Mouse (Mus musculus): ENCODE measurements around the gene Kcnh1. TPM values are rescaled to one million over a fixed set of nuclear protein-coding genes. Genes with fewer than 3 reads are reported as not detected.
A peak's percentile ranks its signal among the peaks of the same experiment; 100 is the strongest.

Kcnh1 gene
- polyA plus RNA-seq, 1 experiment from 2014 or later: 0.89 TPM

- no peak overlapping the region for H3K4me2 ChIP-seq
- no peak overlapping the region for H3K27ac ChIP-seq
- H3K4me1 ChIP-seq: no peaks in the 10 kb centered on the region
- H3K9me3 ChIP-seq: no peaks in the 10 kb centered on the region
- H3K9ac ChIP-seq: no peak overlapping the region
- no peak overlapping the region for H3K4me3 ChIP-seq (replicated peaks)
- no peaks in the 10 kb centered on the region for H3K36me3 ChIP-seq
- no peaks in the 10 kb centered on the region for H3K27me3 ChIP-seq (replicated peaks)
- ATAC-seq (ENCODE audit: insufficient read depth, low FRiP score, low read depth): no peak
Measured at GRCm38 (mm10) chr1:192387624-192388023, 197.1 kb downstream of the Kcnh1 start.

GRCm38 (mm10) chr1:192391041-192391440 lies 200.5 kb downstream of the Kcnh1 start:
- ATAC-seq (ENCODE audit: insufficient read depth, low FRiP score, low read depth): no peak
- Histone ChIP-seq H3K4me1 (no peaks in the 10 kb centered on the region), H3K4me3 (replicated peaks) (no peak overlapping the region), H3K9ac (no peak overlapping the region), H3K9me3 (no peaks in the 10 kb centered on the region), H3K36me3 (no peaks in the 10 kb centered on the region), H3K27ac (no peak overlapping the region), H3K27me3 (replicated peaks) (no peaks in the 10 kb centered on the region), H3K4me2 (no peak overlapping the region)
- 71% methylated on average over 7 of the region's 7 CpGs for WGBS

- Histone ChIP-seq H3K4me2 (no peak overlapping the region), H3K27me3 (replicated peaks) (no peaks in the 10 kb centered on the region)
Measured at GRCm38 (mm10) chr1:192392232-192392631, 201.7 kb downstream of the Kcnh1 start.

GRCm38 (mm10) chr1:192399667-192400490 lies 209.3 kb downstream of the Kcnh1 start:
- H3K4me1 ChIP-seq: no peaks in the 10 kb centered on the region
- H3K27ac ChIP-seq: no peak overlapping the region
- no peak overlapping the region for H3K4me3 ChIP-seq (replicated peaks)
- no peak overlapping the region for H3K4me2 ChIP-seq
- no peak for ATAC-seq (ENCODE audit: insufficient read depth, low FRiP score, low read depth)
- H3K9ac ChIP-seq: no peak overlapping the region
- H3K27me3 ChIP-seq (replicated peaks): no peaks in the 10 kb centered on the region
- H3K9me3 ChIP-seq: no peaks in the 10 kb centered on the region
- 72% methylated on average over 14 of the region's 14 CpGs for WGBS
- no peaks in the 10 kb centered on the region for H3K36me3 ChIP-seq

More at GRCm38 (mm10) chr1:192392232-192392631, 201.7 kb downstream of the Kcnh1 start:
- WGBS: 58% methylated on average over 2 of the region's 2 CpGs
- H3K36me3 ChIP-seq: no peaks in the 10 kb centered on the region
- H3K4me3 ChIP-seq (replicated peaks): no peak overlapping the region
- no peak overlapping the region for H3K27ac ChIP-seq
- no peak overlapping the region for H3K9ac ChIP-seq
- no peaks in the 10 kb centered on the region for H3K4me1 ChIP-seq
- no peaks in the 10 kb centered on the region for H3K9me3 ChIP-seq
- no peak for ATAC-seq (ENCODE audit: insufficient read depth, low FRiP score, low read depth)

- no peak overlapping the region for H3K27ac ChIP-seq
- no peaks in the 10 kb centered on the region for H3K27me3 ChIP-seq (replicated peaks)
- 36% methylated on average over 4 of the region's 4 CpGs for WGBS
- H3K4me3 ChIP-seq (replicated peaks): no peak overlapping the region
- H3K36me3 ChIP-seq: no peaks in the 10 kb centered on the region
- H3K4me2 ChIP-seq: no peak overlapping the region
- no peaks in the 10 kb centered on the region for H3K9me3 ChIP-seq
- H3K9ac ChIP-seq: no peak overlapping the region
- no peaks in the 10 kb centered on the region for H3K4me1 ChIP-seq
- ATAC-seq (ENCODE audit: insufficient read depth, low FRiP score, low read depth): peak; percentile 60; the same call in 1 of the 2 replicates
Measured at GRCm38 (mm10) chr1:192400991-192401390, 210.4 kb downstream of the Kcnh1 start.

- Histone ChIP-seq H3K27ac (no peak overlapping the region), H3K4me1 (no peaks in the 10 kb centered on the region), H3K9me3 (no peaks in the 10 kb centered on the region), H3K4me2 (no peak overlapping the region), H3K9ac (no peak overlapping the region), H3K36me3 (no peaks in the 10 kb centered on the region), H3K27me3 (replicated peaks) (no peaks in the 10 kb centered on the region), H3K4me3 (replicated peaks) (no peak overlapping the region)
- 83% methylated on average over 8 of the region's 8 CpGs for WGBS
- ATAC-seq (ENCODE audit: insufficient read depth, low FRiP score, low read depth): no peak
Measured at GRCm38 (mm10) chr1:192402911-192403704, 212.5 kb downstream of the Kcnh1 start.

- 88% methylated on average over 4 of the region's 4 CpGs for WGBS
- no peak overlapping the region for H3K27ac ChIP-seq
- no peak overlapping the region for H3K4me3 ChIP-seq (replicated peaks)
- H3K4me2 ChIP-seq: no peak overlapping the region
- H3K27me3 ChIP-seq (replicated peaks): no peaks in the 10 kb centered on the region
- H3K36me3 ChIP-seq: no peaks in the 10 kb centered on the region
- no peak for ATAC-seq (ENCODE audit: insufficient read depth, low FRiP score, low read depth)
- H3K4me1 ChIP-seq: no peaks in the 10 kb centered on the region
- no peak overlapping the region for H3K9ac ChIP-seq
- H3K9me3 ChIP-seq: no peaks in the 10 kb centered on the region
Measured at GRCm38 (mm10) chr1:192405136-192405535, 214.6 kb downstream of the Kcnh1 start.

GRCm38 (mm10) chr1:192406589-192406988 lies 216.0 kb downstream of the Kcnh1 start:
- H3K9ac ChIP-seq: no peak overlapping the region
- ATAC-seq (ENCODE audit: insufficient read depth, low FRiP score, low read depth): no peak
- no peaks in the 10 kb centered on the region for H3K4me1 ChIP-seq
- H3K4me2 ChIP-seq: no peak overlapping the region
- 82% methylated on average over 5 of the region's 5 CpGs for WGBS
- no peaks in the 10 kb centered on the region for H3K27me3 ChIP-seq (replicated peaks)
- no peaks in the 10 kb centered on the region for H3K9me3 ChIP-seq
- no peaks in the 10 kb centered on the region for H3K36me3 ChIP-seq
- H3K4me3 ChIP-seq (replicated peaks): no peak overlapping the region
- no peak overlapping the region for H3K27ac ChIP-seq

GRCm38 (mm10) chr1:192415813-192416212 lies 225.2 kb downstream of the Kcnh1 start:
- ATAC-seq (ENCODE audit: insufficient read depth, low FRiP score, low read depth): no peak
- Histone ChIP-seq H3K4me2 (no peak overlapping the region), H3K9me3 (no peaks in the 10 kb centered on the region), H3K9ac (no peak overlapping the region), H3K27ac (no peak overlapping the region), H3K27me3 (replicated peaks) (no peaks in the 10 kb centered on the region), H3K36me3 (no peaks in the 10 kb centered on the region), H3K4me1 (no peaks in the 10 kb centered on the region), H3K4me3 (replicated peaks) (no peak overlapping the region)
- WGBS: 58% methylated on average over 3 of the region's 3 CpGs

GRCm38 (mm10) chr1:192416241-192416821 lies 225.8 kb downstream of the Kcnh1 start:
- Histone ChIP-seq H3K27me3 (replicated peaks) (no peaks in the 10 kb centered on the region), H3K9me3 (no peaks in the 10 kb centered on the region), H3K27ac (no peak overlapping the region), H3K36me3 (no peaks in the 10 kb centered on the region), H3K9ac (no peak overlapping the region), H3K4me3 (replicated peaks) (no peak overlapping the region), H3K4me1 (no peaks in the 10 kb centered on the region), H3K4me2 (no peak overlapping the region)
- WGBS: 80% methylated on average over 9 of the region's 9 CpGs
- ATAC-seq (ENCODE audit: insufficient read depth, low FRiP score, low read depth): no peak

GRCm38 (mm10) chr1:192419176-192419575 lies 228.6 kb downstream of the Kcnh1 start:
- no peak overlapping the region for H3K9ac ChIP-seq
- H3K36me3 ChIP-seq: no peaks in the 10 kb centered on the region
- H3K27me3 ChIP-seq (replicated peaks): no peaks in the 10 kb centered on the region
- ATAC-seq (ENCODE audit: insufficient read depth, low FRiP score, low read depth): no peak
- H3K4me2 ChIP-seq: no peak overlapping the region
- H3K4me1 ChIP-seq: no peaks in the 10 kb centered on the region
- 74% methylated on average over 5 of the region's 5 CpGs for WGBS
- no peak overlapping the region for H3K4me3 ChIP-seq (replicated peaks)
- no peak overlapping the region for H3K27ac ChIP-seq
- H3K9me3 ChIP-seq: no peaks in the 10 kb centered on the region
